Mouse (Mus musculus) forebrain, embryonic 11.5 days (tissue): Measurements from ENCODE around the gene Osbpl7. TPM values are rescaled to one million over a fixed set of nuclear protein-coding genes. Genes with fewer than 3 reads are reported as not detected.

Source experiments
- ATAC-seq: fragments of 200-750 bp; cut with Nextera tagmentation; replicated peaks from 2 replicates; pipeline ENCODE4 v1.8.0; 2017; ENCODE audit warnings: moderate TSS enrichment; ENCODE audit not compliant: low FRiP score
- DNase-seq: peaks from one replicate; pipeline ENCODE4 v3.0.0-alpha.2; 2017; ENCODE audit warnings: low spot score
- H3K27ac ChIP-seq: fragments of 300-500 bp; sonication (generic); 2 replicates; pipeline ENCODE4 v1.5.1; 2014; ENCODE audit warnings: low read depth, low read length
- H3K27me3 ChIP-seq: fragments of 300-500 bp; sonication (generic); 2 replicates; pipeline ENCODE4 v1.6.1; 2014; ENCODE audit warnings: mild to moderate bottlenecking, low read length, mixed read lengths; ENCODE audit not compliant: control insufficient read depth, insufficient read depth
- H3K36me3 ChIP-seq: fragments of 300-500 bp; sonication (generic); 2 replicates; pipeline ENCODE4 v1.6.1; 2014; ENCODE audit warnings: mild to moderate bottlenecking, low read length, moderate library complexity, mixed read lengths; ENCODE audit not compliant: control insufficient read depth, insufficient read depth
- H3K4me1 ChIP-seq: fragments of 300-500 bp; sonication (generic); replicated peaks from 2 replicates; pipeline ENCODE4 v1.6.1; 2014; ENCODE audit warnings: low read length, mixed read lengths; ENCODE audit not compliant: control insufficient read depth, insufficient read depth
- H3K4me2 ChIP-seq: fragments of 300-500 bp; sonication (generic); 2 replicates; pipeline ENCODE4 v1.6.1; 2014; ENCODE audit warnings: low read depth, mild to moderate bottlenecking, low read length, moderate library complexity, mixed read lengths; ENCODE audit not compliant: severe bottlenecking
- H3K4me3 ChIP-seq: fragments of 300-500 bp; sonication (generic); 2 replicates; pipeline ENCODE4 v1.5.1; 2014; ENCODE audit warnings: low read depth, low read length
- H3K9ac ChIP-seq: fragments of 300-500 bp; sonication (generic); 2 replicates; pipeline ENCODE4 v1.6.1; 2014; ENCODE audit warnings: low read length
- H3K9me3 ChIP-seq: fragments of 300-500 bp; sonication (generic); 2 replicates; pipeline ENCODE4 v1.6.1; 2016; ENCODE audit warnings: low read length, mixed read lengths; ENCODE audit not compliant: control insufficient read depth
- WGBS: fragments of 180-500 bp; shearing (Covaris S2); extraction: QIAGEN DNeasy Blood & Tissue Kit; methylation state at CpG from one replicate; pipeline ENCODE4 v1.1.7; 2014; 5-methylcytosine and 5-hydroxymethylcytosine counted together
- polyA plus RNA-seq: library from polyadenylated mRNA; unstranded; fragments of >200 nt; fragmentation: Nextera tagmentation; extraction: Ambion mirVana; gene quantifications from 2 replicates; pipeline ENCODE4 v1.2.1, GENCODE M21; 2014

Osbpl7 gene
- polyA plus RNA-seq, 1 experiment from 2014 or later = 7.7 TPM

DNA sequence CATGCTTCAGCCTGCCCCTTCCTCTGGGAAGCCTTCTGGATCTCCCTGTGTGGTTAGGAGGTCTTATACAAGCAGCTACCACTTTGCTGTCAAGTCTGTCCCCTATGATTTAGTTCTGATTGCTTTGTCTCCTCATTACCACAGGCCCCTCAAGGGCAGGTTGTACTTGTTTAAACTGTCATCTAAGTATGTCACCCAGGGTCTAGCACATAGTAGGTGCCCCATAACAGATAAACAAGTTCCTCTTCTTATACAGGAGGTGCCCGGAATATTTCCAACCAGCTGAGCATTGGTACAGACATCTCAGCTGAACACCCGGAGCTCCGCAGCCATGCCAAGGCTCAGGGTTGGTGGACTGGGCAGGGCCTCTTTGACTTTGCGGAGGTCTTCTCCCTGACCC, 17.9 kb upstream of the Osbpl7 start:
- ATAC-seq (no peak), DNase-seq (no peak)
- no peaks in the 10 kb centered on the region for H3K9me3 ChIP-seq
- peaks cover 5% of the 10 kb centered on the region for H3K4me1 ChIP-seq
- H3K36me3 ChIP-seq = no peaks in the 10 kb centered on the region; the same call in 1 of the 2 replicates
- H3K9ac ChIP-seq = no peak overlapping the region
- H3K27me3 ChIP-seq = no peaks in the 10 kb centered on the region
- no peak overlapping the region for H3K4me3 ChIP-seq
- 95% methylated on average over 4 of the region's 4 CpGs for WGBS
- no peak overlapping the region for H3K4me2 ChIP-seq
- no peak overlapping the region for H3K27ac ChIP-seq

DNA sequence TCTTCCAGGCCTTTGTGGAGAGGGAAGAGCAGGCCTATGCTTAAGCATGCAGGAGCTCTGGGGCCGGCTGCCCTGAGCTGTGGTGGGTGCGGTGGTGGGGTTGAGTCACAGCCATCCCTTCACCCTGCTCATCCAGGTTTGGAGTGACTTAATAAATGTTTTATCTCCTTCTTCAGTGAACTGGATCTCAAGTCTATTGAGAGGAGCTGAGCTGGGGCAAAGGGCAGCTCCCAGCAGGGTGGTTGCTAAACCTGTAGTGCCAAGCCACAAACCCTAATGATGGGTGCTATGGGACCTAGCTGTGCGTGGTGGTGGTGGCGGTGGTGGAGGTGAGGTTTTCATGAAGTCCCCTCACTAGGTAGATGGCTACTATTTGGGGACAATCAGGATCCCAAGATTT, 16.6 kb upstream of the Osbpl7 start:
- Histone ChIP-seq H3K9ac (no peak overlapping the region), H3K4me1 (peaks cover 5% of the 10 kb centered on the region), H3K36me3 (no peaks in the 10 kb centered on the region; the same call in 1 of the 2 replicates), H3K4me3 (no peak overlapping the region), H3K27ac (no peak overlapping the region), H3K9me3 (no peaks in the 10 kb centered on the region), H3K4me2 (no peak overlapping the region), H3K27me3 (no peaks in the 10 kb centered on the region)
- WGBS = 95% methylated on average over 4 of the region's 4 CpGs
- no peak for ATAC-seq
- no peak for DNase-seq

DNA sequence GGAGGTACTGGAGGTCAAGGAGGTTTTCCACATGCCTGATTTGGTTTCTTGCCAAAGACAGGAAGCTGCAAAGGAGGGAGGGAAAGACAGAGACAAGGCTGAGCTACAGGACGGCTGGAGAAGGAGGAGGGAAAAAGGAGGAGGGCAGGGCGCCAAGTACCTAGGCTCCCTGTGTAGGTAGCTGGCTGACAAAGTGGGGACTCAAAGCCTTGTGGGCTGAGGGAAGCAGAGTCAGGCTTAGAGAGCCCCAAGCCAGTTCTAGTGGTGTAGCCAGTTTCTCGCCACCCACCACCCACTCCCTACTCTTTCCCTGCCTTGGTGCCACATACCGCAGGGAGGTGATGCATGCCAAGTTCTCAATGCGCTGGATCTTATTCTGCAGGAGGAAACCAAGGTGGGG, 14.3 kb upstream of the Osbpl7 start:
- H3K27me3 ChIP-seq = no peaks in the 10 kb centered on the region
- H3K9ac ChIP-seq = no peak overlapping the region
- WGBS = 84% methylated on average over 5 of the region's 5 CpGs
- H3K4me2 ChIP-seq = no peak overlapping the region
- H3K27ac ChIP-seq = no peak overlapping the region
- no peaks in the 10 kb centered on the region; the same call in 1 of the 2 replicates for H3K36me3 ChIP-seq
- DNase-seq (no peak), ATAC-seq (no peak)
- H3K9me3 ChIP-seq = no peaks in the 10 kb centered on the region
- no peaks in the 10 kb centered on the region for H3K4me1 ChIP-seq
- no peak overlapping the region for H3K4me3 ChIP-seq

DNA sequence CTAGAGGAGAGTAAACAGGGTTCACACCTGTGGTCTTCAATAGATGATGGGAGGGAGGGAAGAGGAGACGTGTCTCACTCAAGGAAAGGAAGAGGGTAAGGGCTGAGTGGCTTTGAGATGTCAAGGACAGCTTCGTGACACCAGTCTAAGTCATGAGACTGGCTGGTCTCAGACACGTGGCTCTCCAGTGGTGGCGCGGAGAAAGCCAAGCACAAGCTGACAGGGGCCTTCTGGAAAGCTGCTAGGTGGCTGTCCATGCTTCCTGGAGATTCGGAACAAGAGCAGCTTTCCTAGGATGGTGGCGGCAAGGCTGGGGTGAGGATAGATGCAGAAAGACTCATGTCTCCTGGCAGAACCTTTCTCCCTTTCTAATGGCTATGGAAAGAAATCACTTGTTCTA, 11.5 kb upstream of the Osbpl7 start:
- ATAC-seq (no peak), DNase-seq (no peak)
- H3K27me3 ChIP-seq = no peaks in the 10 kb centered on the region
- no peak overlapping the region for H3K27ac ChIP-seq
- no peaks in the 10 kb centered on the region for H3K9me3 ChIP-seq
- H3K9ac ChIP-seq = no peak overlapping the region
- 78% methylated on average over 7 of the region's 7 CpGs for WGBS
- H3K4me3 ChIP-seq = no peak overlapping the region
- H3K4me2 ChIP-seq = no peak overlapping the region
- peaks cover 2% of the 10 kb centered on the region; the same call in 1 of the 2 replicates for H3K4me1 ChIP-seq
- no peaks in the 10 kb centered on the region; the same call in 1 of the 2 replicates for H3K36me3 ChIP-seq

DNA sequence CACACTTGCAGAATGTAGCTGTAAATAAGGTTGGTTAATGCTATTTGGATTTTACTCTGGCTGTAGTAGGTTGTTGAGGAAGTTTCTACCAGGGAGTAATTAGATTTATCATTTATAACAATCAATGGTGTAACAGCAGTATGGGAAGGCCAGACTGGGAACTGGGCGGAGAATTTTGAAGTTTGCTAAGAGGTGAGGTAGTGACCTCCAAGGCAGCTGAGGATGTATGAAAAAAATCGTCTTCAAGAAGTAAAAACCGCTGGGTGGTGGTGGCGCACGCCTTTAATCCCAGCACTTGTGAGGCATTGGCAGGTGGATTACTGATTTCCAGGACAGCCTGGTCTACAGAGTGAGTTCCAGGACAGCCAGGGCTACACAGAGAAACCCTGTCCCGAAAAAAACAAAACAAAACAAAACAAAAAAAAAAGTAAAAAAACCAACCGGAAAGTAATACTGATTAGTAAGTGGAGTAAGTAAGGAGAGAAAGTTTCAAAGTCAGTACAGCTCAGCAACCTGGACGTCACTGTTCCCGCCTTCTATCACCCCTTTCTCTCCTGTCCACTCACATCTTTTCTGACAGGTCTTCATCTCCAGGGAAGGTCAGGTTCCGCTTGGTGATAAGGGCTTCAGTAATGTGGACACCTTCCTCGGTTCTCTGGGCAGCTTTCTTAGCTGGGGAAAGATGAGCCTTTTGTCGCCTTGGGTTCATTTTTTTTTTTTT, 10.0 kb upstream of the Osbpl7 start:
- Histone ChIP-seq H3K4me2 (peak overlapping the region; percentile 73), H3K27me3 (no peaks in the 10 kb centered on the region), H3K36me3 (no peaks in the 10 kb centered on the region), H3K4me1 (peaks cover 2% of the 10 kb centered on the region; the same call in 1 of the 2 replicates), H3K27ac (no peak overlapping the region), H3K9ac (peak overlapping the region; percentile 32; the same call in 1 of the 2 replicates), H3K4me3 (peak overlapping the region; percentile 76), H3K9me3 (no peaks in the 10 kb centered on the region)
- ATAC-seq (no peak), DNase-seq (no peak)
- 52% methylated on average over 12 of the region's 12 CpGs for WGBS

DNA sequence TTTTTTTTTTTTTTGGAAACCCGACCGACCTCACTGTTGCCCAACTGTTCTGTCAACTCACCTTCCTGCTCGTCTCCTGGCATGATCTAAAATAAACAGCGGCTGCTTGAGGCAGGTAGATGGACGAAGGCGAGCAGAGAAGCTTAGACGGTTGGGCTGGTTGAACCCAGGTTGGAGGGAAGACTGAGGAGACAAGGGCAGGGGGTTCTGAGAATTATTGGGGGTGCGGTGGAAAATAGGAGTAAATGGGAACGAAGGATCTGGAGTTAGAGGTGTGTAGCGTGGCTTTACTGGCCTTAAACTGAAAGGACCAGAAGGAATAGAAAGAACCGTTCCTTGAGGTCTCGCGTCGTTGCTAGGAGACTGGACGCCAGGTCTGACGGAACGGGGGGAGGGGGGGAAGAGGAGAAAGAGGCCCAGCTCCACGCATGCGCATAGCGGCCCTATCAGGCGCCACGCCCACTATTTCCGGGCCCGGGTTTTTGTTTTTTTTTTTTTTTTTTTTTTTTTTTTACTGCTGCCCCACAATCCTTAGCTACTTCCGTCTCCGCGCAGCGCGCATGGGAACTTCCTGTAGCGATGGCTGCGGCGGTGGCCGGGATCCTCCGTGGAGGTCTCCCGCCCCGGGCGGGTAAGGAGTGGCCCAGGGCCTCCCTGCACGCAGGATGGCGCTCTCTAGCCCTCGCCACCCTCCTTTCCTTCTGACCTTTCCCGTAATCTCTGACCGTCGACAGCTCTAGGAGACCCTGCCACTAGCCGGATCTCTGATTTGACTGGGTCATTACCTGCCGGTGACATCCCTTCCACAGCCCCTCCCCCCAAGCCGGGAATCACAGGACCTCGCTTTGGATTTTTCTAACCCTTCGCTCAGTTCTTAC, 9.2 kb upstream of the Osbpl7 start, which contains the start of the genes Lrrc46 and Mrpl10:
Gene Lrrc46, minus strand, starts transcription at position 386 of the 878 bp plus-strand sequence.
Gene Mrpl10, plus strand, starts transcription at position 539 of the 878 bp plus-strand sequence.
- H3K36me3 ChIP-seq = no peaks in the 10 kb centered on the region
- H3K4me2 ChIP-seq = peak within 1 kb of the TSS; percentile 73
- H3K27ac ChIP-seq = peak within 1 kb of the TSS; percentile 18; the same call in 1 of the 2 replicates
- peaks cover 2% of the 10 kb centered on the region; the same call in 1 of the 2 replicates for H3K4me1 ChIP-seq
- H3K9ac ChIP-seq = peak within 1 kb of the TSS; percentile 84
- H3K4me3 ChIP-seq = peak within 1 kb of the TSS; percentile 76
- no peaks in the 10 kb centered on the region for H3K27me3 ChIP-seq
- ATAC-seq (peak; percentile 84), DNase-seq (peak; percentile 98)
- under 1% methylated on average over 48 of the region's 48 CpGs for WGBS
- no peaks in the 10 kb centered on the region for H3K9me3 ChIP-seq

DNA sequence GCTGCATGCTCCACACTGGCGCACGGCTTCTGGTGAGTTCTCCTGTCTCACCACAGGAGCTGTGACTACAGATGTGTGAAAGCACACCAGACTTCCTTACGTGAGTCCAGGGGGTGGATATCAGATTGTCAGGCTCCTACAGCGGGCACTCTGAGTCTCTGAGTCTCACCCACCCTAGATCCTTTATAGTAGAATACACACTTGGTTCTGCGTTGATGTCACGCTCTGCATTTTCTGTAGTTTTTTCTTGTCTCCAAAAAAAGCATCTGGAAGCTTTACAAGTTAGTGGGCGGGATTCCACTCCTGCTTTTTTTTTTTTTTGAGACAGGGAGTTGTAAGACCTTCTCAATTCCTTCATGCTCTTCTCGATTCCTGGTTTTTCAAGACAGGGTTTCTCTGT, 5.5 kb upstream of the Osbpl7 start:
- Histone ChIP-seq H3K4me1 (peaks cover 2% of the 10 kb centered on the region; the same call in 1 of the 2 replicates), H3K27ac (no peak overlapping the region), H3K36me3 (no peaks in the 10 kb centered on the region; the same call in 1 of the 2 replicates), H3K9ac (no peak overlapping the region), H3K27me3 (no peaks in the 10 kb centered on the region), H3K4me3 (no peak overlapping the region), H3K4me2 (no peak overlapping the region), H3K9me3 (no peaks in the 10 kb centered on the region)
- DNase-seq (no peak), ATAC-seq (no peak)
- 96% methylated on average over 8 of the region's 8 CpGs for WGBS

DNA sequence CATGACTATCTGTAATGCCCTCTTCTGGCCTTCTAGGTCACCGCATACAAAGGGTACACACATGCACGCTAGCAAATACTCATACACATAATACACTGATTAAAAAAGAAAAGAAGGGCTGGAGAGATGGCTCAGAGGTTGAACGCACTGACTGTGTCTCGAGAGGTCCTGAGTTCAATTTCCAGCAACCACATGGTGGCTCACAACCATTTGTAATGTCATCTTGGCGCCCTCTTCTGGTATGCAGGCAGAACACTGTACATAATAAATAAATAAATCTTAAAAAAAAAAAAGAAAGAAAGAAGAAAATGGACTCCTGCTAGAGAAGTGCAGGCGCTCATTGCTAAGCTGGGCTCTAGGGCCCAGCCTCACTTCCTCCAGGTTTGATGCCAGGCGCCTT, 4.6 kb upstream of the Osbpl7 start:
- 83% methylated on average over 7 of the region's 7 CpGs for WGBS
- no peaks in the 10 kb centered on the region; the same call in 1 of the 2 replicates for H3K36me3 ChIP-seq
- no peak overlapping the region for H3K9ac ChIP-seq
- H3K27ac ChIP-seq = no peak overlapping the region
- ATAC-seq (no peak), DNase-seq (no peak)
- no peaks in the 10 kb centered on the region for H3K27me3 ChIP-seq
- H3K9me3 ChIP-seq = no peaks in the 10 kb centered on the region
- peaks cover 2% of the 10 kb centered on the region; the same call in 1 of the 2 replicates for H3K4me1 ChIP-seq
- no peak overlapping the region for H3K4me2 ChIP-seq
- no peak overlapping the region for H3K4me3 ChIP-seq
